Mouse (Mus musculus) megakaryocyte, embryonic 14.5 days (primary cell): ENCODE results near the gene Dnmt3b.

ENCODE experiments used
- FLI1 ChIP-seq: IDR thresholded peaks from 2 replicates; pipeline ENCODE4 v1.6.1; 2012; ENCODE audit warnings: low read length, inconsistent platforms, mixed read lengths
- GATA1 ChIP-seq: IDR thresholded peaks from 3 replicates; pipeline ENCODE4 v1.6.1; 2012; ENCODE audit warnings: mixed read lengths, low read length, inconsistent platforms, borderline replicate concordance

GRCm38 (mm10) chr2:153703389-153703788 lies 54.1 kb downstream of the Dnmt3b start:
- TF ChIP-seq GATA1 = no peak
- no peak for TF ChIP-seq FLI1
